Mouse (Mus musculus): Measurements from ENCODE around the gene Ccdc194. TPM values are rescaled to one million over a fixed set of nuclear protein-coding genes. Genes with fewer than 3 reads are reported as not detected.
A peak's percentile ranks its signal among the peaks of the same experiment; 100 is the strongest.

Ccdc194 gene
- polyA plus RNA-seq, 1 experiment from 2014 or later = 0.44 TPM

DNA sequence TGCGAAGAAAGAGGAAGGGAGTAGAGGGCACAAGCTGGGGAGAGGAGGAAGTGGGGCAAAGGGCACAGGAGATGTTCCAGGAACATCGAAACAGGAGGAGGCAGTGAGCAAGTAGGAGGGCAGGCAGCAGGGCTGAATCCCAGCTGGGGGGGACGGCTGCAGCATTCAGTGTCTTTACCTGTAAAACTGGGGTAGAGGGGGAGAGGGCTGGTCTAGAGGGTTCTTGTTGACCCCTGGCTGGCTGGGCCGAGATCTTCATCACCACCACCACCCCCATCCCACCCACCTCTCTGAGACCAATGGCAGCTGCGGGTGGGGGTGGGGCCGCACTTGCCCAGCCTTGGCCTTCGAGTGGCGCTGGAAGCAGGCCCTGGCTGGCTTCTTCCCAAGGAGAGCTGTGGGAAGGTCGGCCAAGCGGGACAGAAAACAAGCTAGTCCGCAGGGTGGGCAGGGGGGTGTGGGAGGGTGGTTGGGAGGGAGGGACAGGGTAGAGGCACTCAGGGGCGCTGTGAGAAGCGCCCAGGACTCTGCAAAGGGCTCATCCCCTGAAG is 43.0 kb upstream of the Ccdc194 start, which contains the start of gene Slc27a1:
Slc27a1 (plus strand) TSS at position 496 of the 551 bp plus-strand sequence.
- Histone ChIP-seq H3K36me3 (ENCODE audit: control insufficient read depth, insufficient read depth, low read length) (no peaks in the 10 kb centered on the region), H3K4me2 (ENCODE audit: low read length) (peak within 1 kb of the TSS; percentile 69), H3K9me3 (ENCODE audit: control insufficient read depth, low read length) (peaks cover 2% of the 10 kb centered on the region; the same call in 1 of the 2 replicates), H3K27me3 (replicated peaks; ENCODE audit: control insufficient read depth, insufficient read depth, low read length) (peaks cover 4% of the 10 kb centered on the region; the same call in 1 of the 2 replicates), H3K4me3 (ENCODE audit: low read length) (peak within 1 kb of the TSS; percentile 68), H3K4me1 (ENCODE audit: control insufficient read depth, insufficient read depth, low read depth, low read length) (peaks cover 32% of the 10 kb centered on the region), H3K9ac (ENCODE audit: low read depth, low read length) (peak within 1 kb of the TSS; percentile 77), H3K27ac (ENCODE audit: low read depth, low read length) (peak within 1 kb of the TSS; percentile 90)
- peak; percentile 13 for ATAC-seq
- 8% methylated on average over 13 of the region's 13 CpGs for WGBS

GRCm38 (mm10) chr8:71567587-71567986 is 42.1 kb upstream of the Ccdc194 start:
- H3K4me1 ChIP-seq (ENCODE audit: control insufficient read depth, insufficient read depth, low read depth, low read length) = peaks cover 27% of the 10 kb centered on the region
- peaks cover 11% of the 10 kb centered on the region for H3K27me3 ChIP-seq (replicated peaks; ENCODE audit: control insufficient read depth, insufficient read depth, low read length)
- H3K9ac ChIP-seq (ENCODE audit: low read depth, low read length) = no peak overlapping the region
- H3K27ac ChIP-seq (ENCODE audit: low read depth, low read length) = no peak overlapping the region
- peaks cover 2% of the 10 kb centered on the region; the same call in 1 of the 2 replicates for H3K9me3 ChIP-seq (ENCODE audit: control insufficient read depth, low read length)
- no peaks in the 10 kb centered on the region for H3K36me3 ChIP-seq (ENCODE audit: control insufficient read depth, insufficient read depth, low read length)
- H3K4me2 ChIP-seq (ENCODE audit: low read length) = no peak overlapping the region
- no peak for ATAC-seq
- WGBS = 70% methylated on average over 7 of the region's 7 CpGs
- no peak overlapping the region for H3K4me3 ChIP-seq (ENCODE audit: low read length)

DNA sequence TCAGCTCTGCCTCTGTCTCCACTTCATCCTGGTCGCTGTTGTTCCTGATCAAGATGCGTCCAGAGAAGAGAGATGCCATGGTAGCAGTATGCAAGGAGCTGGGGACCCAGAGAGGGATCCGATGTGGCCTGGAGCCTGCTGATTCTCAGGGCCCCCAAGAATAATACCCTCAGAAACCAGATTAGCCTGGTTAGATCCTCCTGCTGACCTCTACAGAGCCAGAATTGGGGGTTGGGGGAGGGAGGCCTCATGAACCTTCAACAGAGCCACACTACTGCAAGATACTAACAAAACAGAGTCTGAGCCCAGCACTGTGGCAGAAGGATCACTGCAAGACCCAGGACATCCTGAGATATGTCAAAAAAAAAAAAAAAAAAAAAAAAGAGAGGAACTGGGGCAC is 41.0 kb upstream of the Ccdc194 start, which contains the start of gene Nxnl1:
Nxnl1 (minus strand) TSS at position 101 of the 400 bp plus-strand sequence.
- H3K9ac ChIP-seq (ENCODE audit: low read depth, low read length) = no peak within 1 kb of the TSS
- no peak within 1 kb of the TSS for H3K27ac ChIP-seq (ENCODE audit: low read depth, low read length)
- H3K9me3 ChIP-seq (ENCODE audit: control insufficient read depth, low read length) = peaks cover 2% of the 10 kb centered on the region; the same call in 1 of the 2 replicates
- no peaks in the 10 kb centered on the region for H3K36me3 ChIP-seq (ENCODE audit: control insufficient read depth, insufficient read depth, low read length)
- peaks cover 20% of the 10 kb centered on the region for H3K4me1 ChIP-seq (ENCODE audit: control insufficient read depth, insufficient read depth, low read depth, low read length)
- no peak within 1 kb of the TSS for H3K4me2 ChIP-seq (ENCODE audit: low read length)
- 79% methylated on average over 3 of the region's 3 CpGs for WGBS
- no peak within 1 kb of the TSS for H3K4me3 ChIP-seq (ENCODE audit: low read length)
- ATAC-seq = no peak
- peaks cover 22% of the 10 kb centered on the region for H3K27me3 ChIP-seq (replicated peaks; ENCODE audit: control insufficient read depth, insufficient read depth, low read length)

DNA sequence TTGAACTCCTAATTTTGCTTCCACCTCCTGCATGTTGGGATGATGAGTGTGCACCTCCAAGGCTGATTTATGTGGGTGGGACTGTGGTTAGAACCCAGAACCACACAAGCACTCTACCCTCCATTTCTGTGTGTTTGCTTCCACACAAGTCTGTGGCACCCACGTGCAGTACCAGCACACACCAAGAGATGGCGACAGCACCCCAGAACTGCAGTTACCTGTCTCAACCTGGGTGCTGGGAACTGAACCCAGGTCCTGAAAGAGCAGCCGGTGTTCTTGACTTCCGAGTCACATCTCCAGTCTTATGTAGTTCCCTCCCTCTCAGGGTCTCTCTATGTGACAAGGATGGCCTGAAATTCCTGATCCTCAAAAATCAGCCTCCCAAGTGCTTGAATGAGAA is 38.5 kb upstream of the Ccdc194 start:
- peaks cover 44% of the 10 kb centered on the region for H3K27me3 ChIP-seq (replicated peaks; ENCODE audit: control insufficient read depth, insufficient read depth, low read length)
- WGBS = 92% methylated on average over 4 of the region's 4 CpGs

DNA sequence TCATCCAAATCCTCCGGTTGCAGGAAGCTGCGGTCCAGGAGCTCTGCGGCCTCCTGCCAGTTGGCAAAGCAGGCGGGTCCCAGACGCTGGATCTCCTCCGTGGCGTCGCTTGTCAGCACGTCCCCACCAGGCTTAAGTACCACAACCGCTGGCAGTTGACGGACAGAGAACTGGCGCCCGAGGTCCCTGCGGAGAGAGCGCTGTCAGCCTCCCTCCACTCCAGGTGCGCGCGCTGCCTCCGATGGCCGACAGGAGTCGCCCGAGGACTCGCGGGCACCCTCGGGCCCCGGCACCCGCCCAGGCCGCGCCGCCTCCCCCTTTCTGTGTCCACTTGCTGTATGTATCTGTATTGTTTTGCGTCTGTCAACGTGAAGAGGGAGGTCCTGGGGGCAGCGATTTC is 37.2 kb upstream of the Ccdc194 start:
- Histone ChIP-seq H3K36me3 (ENCODE audit: control insufficient read depth, insufficient read depth, low read length) (no peaks in the 10 kb centered on the region), H3K4me3 (ENCODE audit: low read length) (peak overlapping the region; percentile 32), H3K27me3 (replicated peaks; ENCODE audit: control insufficient read depth, insufficient read depth, low read length) (peaks cover 56% of the 10 kb centered on the region), H3K9me3 (ENCODE audit: control insufficient read depth, low read length) (peaks cover 2% of the 10 kb centered on the region; the same call in 1 of the 2 replicates), H3K27ac (ENCODE audit: low read depth, low read length) (no peak overlapping the region), H3K4me2 (ENCODE audit: low read length) (peak overlapping the region; percentile 52), H3K9ac (ENCODE audit: low read depth, low read length) (peak overlapping the region; percentile 50), H3K4me1 (ENCODE audit: control insufficient read depth, insufficient read depth, low read depth, low read length) (peaks cover 13% of the 10 kb centered on the region)
- 1% methylated on average over 33 of the region's 33 CpGs for WGBS
- peak; percentile 53; the same call in 1 of the 2 replicates for ATAC-seq

More for the DNA sequence above, 38.5 kb upstream of the Ccdc194 start:
- H3K4me1 ChIP-seq (ENCODE audit: control insufficient read depth, insufficient read depth, low read depth, low read length) = peaks cover 16% of the 10 kb centered on the region
- H3K36me3 ChIP-seq (ENCODE audit: control insufficient read depth, insufficient read depth, low read length) = no peaks in the 10 kb centered on the region
- H3K9me3 ChIP-seq (ENCODE audit: control insufficient read depth, low read length) = peaks cover 2% of the 10 kb centered on the region; the same call in 1 of the 2 replicates
- H3K9ac ChIP-seq (ENCODE audit: low read depth, low read length) = no peak overlapping the region
- H3K4me2 ChIP-seq (ENCODE audit: low read length) = no peak overlapping the region
- no peak overlapping the region for H3K4me3 ChIP-seq (ENCODE audit: low read length)
- H3K27ac ChIP-seq (ENCODE audit: low read depth, low read length) = no peak overlapping the region
- no peak for ATAC-seq

- no peak overlapping the region for H3K4me2 ChIP-seq (ENCODE audit: low read length)
- peaks cover 13% of the 10 kb centered on the region for H3K4me1 ChIP-seq (ENCODE audit: control insufficient read depth, insufficient read depth, low read depth, low read length)
- H3K4me3 ChIP-seq (ENCODE audit: low read length) = no peak overlapping the region
- peak; percentile 43; the same call in 1 of the 2 replicates for ATAC-seq
- H3K9me3 ChIP-seq (ENCODE audit: control insufficient read depth, low read length) = peaks cover 2% of the 10 kb centered on the region; the same call in 1 of the 2 replicates
- 3% methylated on average over 15 of the region's 15 CpGs for whole genome bisulfite sequencing
- H3K36me3 ChIP-seq (ENCODE audit: control insufficient read depth, insufficient read depth, low read length) = no peaks in the 10 kb centered on the region
- H3K27ac ChIP-seq (ENCODE audit: low read depth, low read length) = no peak overlapping the region
- no peak overlapping the region for H3K9ac ChIP-seq (ENCODE audit: low read depth, low read length)
- H3K27me3 ChIP-seq (replicated peaks; ENCODE audit: control insufficient read depth, insufficient read depth, low read length) = peaks cover 69% of the 10 kb centered on the region
Observed at GRCm38 (mm10) chr8:71561401-71561800, 35.9 kb upstream of the Ccdc194 start.

DNA sequence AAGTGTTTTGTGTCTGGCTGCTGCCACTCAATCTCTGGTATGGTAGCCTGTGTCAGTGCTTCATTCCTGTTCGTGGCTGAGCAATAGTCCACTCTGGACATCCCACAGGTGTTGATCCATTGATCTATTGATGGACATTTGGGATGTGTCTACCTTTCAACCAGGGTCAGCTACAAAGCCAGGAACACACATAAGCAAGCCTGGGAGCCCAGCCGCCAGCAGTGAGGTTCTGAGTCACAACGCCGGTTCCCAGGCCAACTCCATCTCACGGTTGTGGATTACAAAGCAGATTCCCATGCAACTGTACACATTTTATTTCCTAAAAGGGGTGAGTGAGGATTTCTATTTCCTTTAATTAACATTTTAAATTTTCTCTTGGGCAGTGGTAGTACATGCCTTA is 35.3 kb upstream of the Ccdc194 start:
- Histone ChIP-seq H3K9ac (ENCODE audit: low read depth, low read length) (no peak overlapping the region), H3K4me2 (ENCODE audit: low read length) (no peak overlapping the region), H3K4me1 (ENCODE audit: control insufficient read depth, insufficient read depth, low read depth, low read length) (peaks cover 13% of the 10 kb centered on the region), H3K27me3 (replicated peaks; ENCODE audit: control insufficient read depth, insufficient read depth, low read length) (peaks cover 74% of the 10 kb centered on the region), H3K9me3 (ENCODE audit: control insufficient read depth, low read length) (peaks cover 2% of the 10 kb centered on the region; the same call in 1 of the 2 replicates), H3K4me3 (ENCODE audit: low read length) (no peak overlapping the region), H3K27ac (ENCODE audit: low read depth, low read length) (no peak overlapping the region), H3K36me3 (ENCODE audit: control insufficient read depth, insufficient read depth, low read length) (no peaks in the 10 kb centered on the region)
- ATAC-seq = no peak
- 82% methylated on average over 5 of the region's 5 CpGs for WGBS

GRCm38 (mm10) chr8:71560071-71560470 is 34.6 kb upstream of the Ccdc194 start:
- Histone ChIP-seq H3K36me3 (ENCODE audit: control insufficient read depth, insufficient read depth, low read length) (no peaks in the 10 kb centered on the region), H3K9me3 (ENCODE audit: control insufficient read depth, low read length) (peaks cover 2% of the 10 kb centered on the region; the same call in 1 of the 2 replicates), H3K4me3 (ENCODE audit: low read length) (no peak overlapping the region), H3K27ac (ENCODE audit: low read depth, low read length) (no peak overlapping the region), H3K27me3 (replicated peaks; ENCODE audit: control insufficient read depth, insufficient read depth, low read length) (peaks cover 74% of the 10 kb centered on the region), H3K9ac (ENCODE audit: low read depth, low read length) (no peak overlapping the region), H3K4me1 (ENCODE audit: control insufficient read depth, insufficient read depth, low read depth, low read length) (peaks cover 13% of the 10 kb centered on the region), H3K4me2 (ENCODE audit: low read length) (no peak overlapping the region)
- no peak for ATAC-seq
- 82% methylated on average over 3 of the region's 3 CpGs for WGBS

DNA sequence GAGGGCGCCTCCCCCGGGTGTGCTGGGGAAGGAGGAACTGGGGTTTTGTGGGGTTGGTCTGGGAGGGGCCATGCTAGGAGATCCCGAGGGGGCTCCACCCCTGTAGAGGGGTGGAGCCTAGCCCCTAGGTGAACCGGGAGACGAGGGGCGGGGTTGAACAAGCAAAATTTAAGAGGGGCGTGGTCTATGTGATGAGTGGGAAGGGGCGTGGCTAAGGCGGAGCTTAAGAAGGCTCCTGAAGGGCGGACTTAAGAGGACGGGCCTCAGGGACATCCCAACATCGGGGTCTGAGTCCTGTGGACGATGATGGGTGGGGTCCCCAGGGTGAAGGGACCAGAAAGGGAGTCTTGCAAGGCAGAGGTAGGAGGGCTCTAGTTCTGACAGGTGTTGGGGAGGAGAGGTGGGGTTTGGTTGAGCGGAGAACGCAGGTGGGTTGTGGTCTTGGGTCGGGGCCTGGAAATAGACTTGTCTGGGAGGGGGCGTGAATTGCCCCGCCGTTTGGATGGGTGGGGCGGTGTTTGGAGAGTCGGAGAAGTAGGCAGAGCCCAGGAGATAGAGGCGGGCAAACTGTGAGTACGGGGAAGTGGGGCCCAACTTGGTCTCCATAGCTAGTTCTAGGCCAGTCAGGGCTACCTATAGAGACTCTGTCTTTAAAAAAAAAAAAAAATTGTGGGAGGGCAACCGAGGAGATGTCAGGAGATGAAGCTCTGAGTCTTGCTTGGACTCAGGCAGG is 33.6 kb upstream of the Ccdc194 start:
- Histone ChIP-seq H3K9ac (ENCODE audit: low read depth, low read length) (no peak overlapping the region), H3K27me3 (replicated peaks; ENCODE audit: control insufficient read depth, insufficient read depth, low read length) (peaks cover 74% of the 10 kb centered on the region), H3K36me3 (ENCODE audit: control insufficient read depth, insufficient read depth, low read length) (no peaks in the 10 kb centered on the region), H3K9me3 (ENCODE audit: control insufficient read depth, low read length) (peaks cover 2% of the 10 kb centered on the region; the same call in 1 of the 2 replicates), H3K4me2 (ENCODE audit: low read length) (peak overlapping the region; percentile 50), H3K4me3 (ENCODE audit: low read length) (peak overlapping the region; percentile 25), H3K27ac (ENCODE audit: low read depth, low read length) (no peak overlapping the region), H3K4me1 (ENCODE audit: control insufficient read depth, insufficient read depth, low read depth, low read length) (peaks cover 13% of the 10 kb centered on the region)
- no peak for ATAC-seq
- 2% methylated on average over 24 of the region's 24 CpGs for WGBS
